Mouse (Mus musculus): ENCODE measurements at regions not wholly inside any gene's neighbourhood (a gene's known extent, or its start where the extent isn't known, plus 50 kb on each side); places are given as distances from the start of the nearest gene placed in this dataset.

DNA sequence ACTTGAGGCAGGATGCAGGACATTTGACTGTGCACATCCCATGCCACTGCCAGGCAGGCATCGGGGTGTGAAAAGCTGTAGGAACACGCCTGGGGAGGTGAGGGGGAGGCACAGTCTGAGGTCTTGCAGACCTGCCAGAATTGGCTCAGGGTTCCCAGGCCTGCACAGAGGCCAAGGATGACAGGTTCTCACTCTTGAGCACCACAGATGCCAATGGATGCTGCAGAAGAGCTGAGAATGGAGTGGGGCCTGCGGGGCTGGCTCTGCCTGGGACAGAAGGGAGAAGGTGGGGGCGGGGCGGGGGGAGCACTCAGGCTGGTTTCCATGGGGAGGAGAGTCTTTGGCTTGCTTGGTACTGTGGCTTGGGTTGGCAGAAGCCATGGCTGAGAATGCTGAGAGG, 469.2 kb upstream of the Syt1 start:
- no peak overlapping the region for H3K27ac ChIP-seq
- ATAC-seq (ENCODE audit: insufficient number of reproducible peaks, insufficient read depth, low FRiP score, low TSS enrichment) = no peak
- H3K9ac ChIP-seq = no peak overlapping the region
- H3K4me1 ChIP-seq = no peaks in the 10 kb centered on the region
- H3K4me3 ChIP-seq = no peak overlapping the region
- H3K9me3 ChIP-seq = no peaks in the 10 kb centered on the region
- 83% methylated on average over 5 of the region's 5 CpGs for WGBS
- H3K4me2 ChIP-seq (replicated peaks) = no peak overlapping the region
- no peaks in the 10 kb centered on the region for H3K36me3 ChIP-seq
- H3K27me3 ChIP-seq = no peaks in the 10 kb centered on the region

DNA sequence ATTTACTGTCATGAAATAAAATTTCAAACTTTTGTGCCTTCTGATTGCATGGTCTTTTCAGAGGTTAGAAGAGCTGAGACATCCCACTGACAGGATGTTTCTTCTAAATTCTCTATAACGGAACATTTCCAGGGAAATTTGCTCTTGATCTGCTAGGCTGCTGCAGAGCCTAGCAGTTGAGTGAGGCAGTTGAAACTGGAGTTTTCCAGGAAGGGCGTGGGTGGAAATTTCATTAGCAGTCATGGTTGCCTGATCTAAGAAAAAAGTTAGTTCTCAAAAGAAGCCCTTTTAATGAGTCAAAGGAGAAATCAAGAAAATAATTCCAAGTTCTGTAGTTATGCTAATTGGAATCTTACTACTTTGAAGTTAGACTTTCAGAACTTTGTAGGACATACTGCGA, 455.7 kb upstream of the Syt1 start:
- no peak overlapping the region for H3K4me3 ChIP-seq
- no peak overlapping the region for H3K9ac ChIP-seq
- no peaks in the 10 kb centered on the region for H3K4me1 ChIP-seq
- H3K36me3 ChIP-seq = no peaks in the 10 kb centered on the region
- no peak overlapping the region for H3K27ac ChIP-seq
- 78% methylated on average over 3 of the region's 3 CpGs for WGBS
- no peak overlapping the region for H3K4me2 ChIP-seq (replicated peaks)
- H3K27me3 ChIP-seq = no peaks in the 10 kb centered on the region
- no peaks in the 10 kb centered on the region for H3K9me3 ChIP-seq
- no peak for ATAC-seq (ENCODE audit: insufficient number of reproducible peaks, insufficient read depth, low FRiP score, low TSS enrichment)

DNA sequence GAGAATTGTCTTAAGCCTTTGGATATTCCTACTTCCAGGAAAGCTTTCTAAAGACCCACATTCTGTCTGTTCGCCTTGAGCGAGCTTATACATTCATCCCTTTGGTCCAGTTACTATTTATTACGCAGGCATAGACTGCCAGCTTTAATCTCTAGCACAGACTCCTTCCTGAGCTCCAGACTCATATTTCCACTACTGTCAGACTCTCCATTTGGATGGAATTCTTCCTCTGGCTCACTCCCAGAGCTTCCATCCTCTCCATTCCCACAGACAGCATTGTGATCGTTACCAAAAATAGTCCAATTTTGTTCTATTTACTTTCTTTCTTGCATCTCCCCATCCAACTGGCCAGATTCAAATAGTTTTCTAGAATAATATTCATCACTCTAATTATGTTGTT, 420.3 kb upstream of the Syt1 start:
- Histone ChIP-seq H3K4me1 (no peaks in the 10 kb centered on the region), H3K27me3 (no peaks in the 10 kb centered on the region), H3K36me3 (no peaks in the 10 kb centered on the region), H3K9ac (no peak overlapping the region), H3K9me3 (no peaks in the 10 kb centered on the region), H3K27ac (no peak overlapping the region), H3K4me2 (replicated peaks) (no peak overlapping the region), H3K4me3 (no peak overlapping the region)
- no peak for ATAC-seq (ENCODE audit: insufficient number of reproducible peaks, insufficient read depth, low FRiP score, low TSS enrichment)
- 89% methylated on average over 4 of the region's 4 CpGs for WGBS

DNA sequence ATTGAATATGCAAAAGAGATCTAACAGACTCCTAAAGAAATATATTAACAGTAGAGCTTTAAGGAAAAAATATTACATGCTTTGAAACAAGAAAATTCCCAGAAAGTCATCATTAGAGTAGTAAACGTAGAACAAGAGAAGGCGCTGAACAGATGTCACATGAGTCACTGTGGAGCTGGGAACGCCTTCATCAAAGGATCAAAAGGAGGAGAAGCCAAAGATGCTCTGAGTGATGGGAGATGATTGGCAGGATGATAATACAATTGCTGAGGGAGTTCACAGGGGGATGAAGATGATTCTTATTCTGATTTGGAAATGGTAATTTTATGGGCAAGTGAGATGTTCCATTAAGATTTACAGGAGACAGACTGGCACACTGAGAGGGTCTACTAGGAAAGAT, 417.1 kb upstream of the Syt1 start:
- Histone ChIP-seq H3K27me3 (no peaks in the 10 kb centered on the region), H3K4me3 (no peak overlapping the region), H3K4me2 (replicated peaks) (no peak overlapping the region), H3K4me1 (no peaks in the 10 kb centered on the region), H3K27ac (no peak overlapping the region), H3K9ac (no peak overlapping the region), H3K36me3 (no peaks in the 10 kb centered on the region), H3K9me3 (no peaks in the 10 kb centered on the region)
- ATAC-seq (ENCODE audit: insufficient number of reproducible peaks, insufficient read depth, low FRiP score, low TSS enrichment) = no peak
- 87% methylated on average over 3 of the region's 3 CpGs for WGBS

DNA sequence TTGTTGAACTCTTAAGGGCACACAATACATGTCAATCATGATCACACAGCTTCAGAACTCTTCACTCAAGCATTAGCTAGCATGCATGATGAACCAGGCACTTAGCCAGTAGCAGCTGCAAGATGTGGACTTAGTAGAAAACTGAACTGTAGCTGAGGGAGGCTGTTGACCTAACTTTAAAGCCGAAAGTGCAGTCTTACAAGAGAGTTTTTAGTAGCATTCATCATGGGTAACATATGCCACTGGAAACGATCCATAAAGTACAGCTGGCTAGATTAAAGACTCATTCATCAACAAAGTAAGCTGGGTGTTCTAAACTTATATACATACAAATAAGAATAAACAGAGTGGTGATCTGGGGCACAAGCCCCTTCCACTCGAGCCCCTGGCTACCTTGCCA, 396.2 kb upstream of the Syt1 start:
- Histone ChIP-seq H3K27ac (no peak overlapping the region), H3K27me3 (no peaks in the 10 kb centered on the region), H3K9ac (no peak overlapping the region), H3K4me2 (replicated peaks) (no peak overlapping the region), H3K9me3 (no peaks in the 10 kb centered on the region), H3K4me3 (no peak overlapping the region), H3K36me3 (no peaks in the 10 kb centered on the region), H3K4me1 (no peaks in the 10 kb centered on the region)
- WGBS = 71% methylated on average over 3 of the region's 3 CpGs
- ATAC-seq (ENCODE audit: insufficient number of reproducible peaks, insufficient read depth, low FRiP score, low TSS enrichment) = no peak

DNA sequence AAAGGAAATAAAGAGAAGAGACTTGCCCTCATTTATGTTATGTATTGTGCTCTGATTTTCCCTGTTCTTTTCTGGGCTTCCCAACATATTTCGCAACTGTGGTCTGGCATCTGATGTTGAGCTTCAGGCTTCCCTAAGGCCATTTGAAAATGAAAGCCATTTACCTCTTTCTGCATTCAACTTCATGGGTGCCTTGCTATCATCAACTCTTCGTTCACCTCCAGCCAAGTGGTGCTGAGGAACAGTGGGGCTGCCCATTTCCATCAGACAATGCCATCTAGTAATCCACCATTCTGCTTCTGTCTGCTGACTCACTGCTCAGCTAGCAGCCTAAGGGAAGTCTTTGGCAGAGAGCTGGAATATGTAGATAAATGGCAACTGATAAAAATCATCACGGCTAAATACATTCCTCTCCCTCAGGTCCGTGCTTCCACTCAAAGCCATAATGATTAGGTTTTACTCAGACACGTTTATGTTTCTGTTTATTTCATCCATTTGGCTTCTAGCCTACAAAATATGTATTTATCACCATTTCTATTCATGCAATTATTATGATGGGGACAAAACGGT, 394.4 kb upstream of the Syt1 start:
- no peaks in the 10 kb centered on the region for H3K27me3 ChIP-seq
- H3K4me1 ChIP-seq = no peaks in the 10 kb centered on the region
- WGBS = 83% methylated on average over 6 of the region's 6 CpGs
- H3K4me2 ChIP-seq (replicated peaks) = no peak overlapping the region
- H3K4me3 ChIP-seq = no peak overlapping the region
- no peak for ATAC-seq (ENCODE audit: insufficient number of reproducible peaks, insufficient read depth, low FRiP score, low TSS enrichment)
- no peaks in the 10 kb centered on the region for H3K9me3 ChIP-seq
- no peak overlapping the region for H3K9ac ChIP-seq
- no peak overlapping the region for H3K27ac ChIP-seq
- no peaks in the 10 kb centered on the region for H3K36me3 ChIP-seq

DNA sequence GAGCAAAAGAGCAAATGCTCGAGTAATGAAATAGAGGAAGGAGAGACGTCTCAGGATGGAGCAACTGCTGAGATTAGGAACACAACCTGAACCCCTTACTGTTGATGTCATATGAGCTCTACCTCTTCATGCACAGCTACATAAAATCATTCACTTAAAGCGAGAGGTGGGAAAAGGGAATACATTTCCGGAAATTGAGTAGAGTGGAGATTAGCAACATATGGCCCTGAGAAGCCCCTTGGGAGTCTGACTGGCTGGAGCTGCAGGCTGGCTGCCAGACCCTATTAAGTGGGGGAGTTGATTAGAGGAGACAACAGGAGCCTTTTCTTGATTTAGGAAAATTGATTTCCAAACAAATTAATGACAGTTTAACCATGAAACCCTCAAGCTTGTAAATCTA, 373.0 kb upstream of the Syt1 start:
- H3K4me2 ChIP-seq (replicated peaks) = no peak overlapping the region
- no peak overlapping the region for H3K4me3 ChIP-seq
- WGBS = 20% methylated on average over 4 of the region's 4 CpGs
- H3K27ac ChIP-seq = no peak overlapping the region
- no peaks in the 10 kb centered on the region for H3K36me3 ChIP-seq
- 0 out of 2 replicates have a peak, but pooled peaks cover 5% of the 10 kb centered on the region for H3K27me3 ChIP-seq
- ATAC-seq (ENCODE audit: insufficient number of reproducible peaks, insufficient read depth, low FRiP score, low TSS enrichment) = peak; percentile 67; the same call in 1 of the 2 replicates
- no peaks in the 10 kb centered on the region for H3K9me3 ChIP-seq
- peaks cover 4% of the 10 kb centered on the region; the same call in 1 of the 2 replicates for H3K4me1 ChIP-seq
- no peak overlapping the region for H3K9ac ChIP-seq

DNA sequence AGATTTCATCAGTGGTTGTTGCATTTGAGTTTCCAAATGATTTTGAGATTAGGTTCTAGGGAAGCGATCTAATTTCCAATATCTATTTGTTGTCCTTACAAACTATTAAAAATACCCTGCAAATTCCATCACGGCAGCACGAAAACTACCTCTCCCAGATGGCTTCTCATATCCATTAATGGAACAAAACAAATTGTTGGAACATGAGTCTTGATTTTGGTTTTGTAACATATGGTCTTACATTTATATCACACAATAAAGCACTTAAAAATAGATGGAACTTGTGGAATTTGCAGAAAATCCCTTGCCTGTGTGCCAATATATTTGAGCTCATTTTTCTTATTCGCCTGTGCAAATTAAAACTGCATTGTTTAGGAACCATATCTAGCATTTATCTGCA, 368.1 kb upstream of the Syt1 start:
- peaks cover 3% of the 10 kb centered on the region; the same call in 1 of the 2 replicates for H3K4me1 ChIP-seq
- H3K9ac ChIP-seq = no peak overlapping the region
- H3K4me3 ChIP-seq = no peak overlapping the region
- H3K9me3 ChIP-seq = no peaks in the 10 kb centered on the region
- H3K36me3 ChIP-seq = no peaks in the 10 kb centered on the region
- 0 out of 2 replicates have a peak, but pooled peaks cover 5% of the 10 kb centered on the region for H3K27me3 ChIP-seq
- ATAC-seq (ENCODE audit: insufficient number of reproducible peaks, insufficient read depth, low FRiP score, low TSS enrichment) = no peak
- WGBS = 81% methylated on average over 4 of the region's 4 CpGs
- H3K4me2 ChIP-seq (replicated peaks) = no peak overlapping the region
- H3K27ac ChIP-seq = no peak overlapping the region

DNA sequence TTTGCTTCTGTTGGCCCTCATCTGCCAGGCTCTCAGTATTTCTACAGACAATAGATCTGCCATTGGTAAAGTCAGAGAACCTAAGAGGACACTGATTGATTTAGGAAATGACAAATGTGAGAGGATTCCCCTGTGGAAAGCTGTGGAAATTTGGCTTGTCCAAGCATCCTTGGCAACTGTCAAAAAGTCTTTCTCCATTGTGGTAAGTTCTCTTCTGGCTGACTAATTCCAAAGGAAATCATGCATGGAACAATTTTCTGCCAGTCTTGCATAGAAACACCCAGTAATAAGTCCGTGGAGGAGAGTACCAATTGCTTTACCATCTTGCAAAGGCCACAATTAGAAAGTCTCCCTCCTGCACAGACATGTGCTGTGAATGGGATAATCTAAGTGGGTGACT, 349.4 kb upstream of the Syt1 start:
- Histone ChIP-seq H3K27me3 (no peaks in the 10 kb centered on the region), H3K27ac (no peak overlapping the region), H3K4me3 (no peak overlapping the region), H3K9me3 (no peaks in the 10 kb centered on the region), H3K4me1 (no peaks in the 10 kb centered on the region), H3K36me3 (no peaks in the 10 kb centered on the region), H3K4me2 (replicated peaks) (no peak overlapping the region), H3K9ac (no peak overlapping the region)
- ATAC-seq (ENCODE audit: insufficient number of reproducible peaks, insufficient read depth, low FRiP score, low TSS enrichment) = no peak
- 62% methylated on average over 1 of the region's 1 CpGs for WGBS

DNA sequence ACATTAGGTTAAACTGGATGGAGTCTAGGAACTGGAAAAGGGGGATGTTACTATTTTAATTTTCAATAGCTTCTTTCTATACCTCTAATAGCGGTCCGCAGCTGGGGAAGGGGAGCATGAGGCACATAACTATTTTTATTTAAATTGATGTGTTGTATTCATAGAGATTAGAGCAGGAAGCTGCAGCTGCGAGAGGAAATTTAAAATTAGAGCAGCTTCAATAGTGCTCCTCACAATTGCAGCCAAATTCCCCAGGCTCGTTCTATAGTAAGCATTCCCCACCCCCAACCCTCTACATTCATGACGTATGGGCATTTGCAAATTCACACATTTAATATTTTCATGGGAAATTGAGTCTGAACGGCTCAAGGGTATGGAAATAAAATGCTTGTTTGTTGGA, 348.0 kb upstream of the Syt1 start:
- H3K4me2 ChIP-seq (replicated peaks) = no peak overlapping the region
- WGBS = 71% methylated on average over 6 of the region's 6 CpGs
- H3K4me3 ChIP-seq = no peak overlapping the region
- H3K36me3 ChIP-seq = no peaks in the 10 kb centered on the region
- H3K9me3 ChIP-seq = no peaks in the 10 kb centered on the region
- no peak for ATAC-seq (ENCODE audit: insufficient number of reproducible peaks, insufficient read depth, low FRiP score, low TSS enrichment)
- no peak overlapping the region for H3K27ac ChIP-seq
- no peaks in the 10 kb centered on the region for H3K4me1 ChIP-seq
- H3K9ac ChIP-seq = no peak overlapping the region
- H3K27me3 ChIP-seq = no peaks in the 10 kb centered on the region

DNA sequence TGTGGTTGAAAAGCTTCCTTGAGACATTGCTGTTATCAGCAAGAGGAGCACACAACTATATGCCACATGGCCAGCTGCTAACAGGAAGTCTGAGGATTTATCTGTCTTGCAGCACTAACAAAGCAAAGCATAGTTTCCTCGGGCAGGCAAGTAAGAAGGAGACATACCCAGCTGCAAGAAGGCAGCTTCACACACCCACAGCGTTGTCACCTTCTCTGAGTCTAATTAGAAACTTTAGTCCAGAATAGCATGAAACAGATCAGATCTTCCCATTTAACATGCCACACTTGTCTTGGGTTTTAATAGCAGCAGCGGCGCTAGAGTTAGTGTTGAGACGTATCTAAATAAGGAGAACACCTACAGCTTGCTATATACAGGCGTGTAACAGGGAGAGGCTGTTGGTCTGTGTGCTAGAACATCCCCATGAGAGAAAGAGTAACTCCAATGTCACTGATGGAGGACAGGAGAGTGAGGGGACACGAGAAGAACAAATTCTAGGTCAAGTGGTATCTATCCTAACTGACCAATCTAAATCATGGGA, 322.1 kb upstream of the Syt1 start:
- no peak for ATAC-seq (ENCODE audit: insufficient number of reproducible peaks, insufficient read depth, low FRiP score, low TSS enrichment)
- H3K4me2 ChIP-seq (replicated peaks) = no peak overlapping the region
- no peaks in the 10 kb centered on the region for H3K4me1 ChIP-seq
- H3K36me3 ChIP-seq = no peaks in the 10 kb centered on the region
- no peak overlapping the region for H3K9ac ChIP-seq
- H3K9me3 ChIP-seq = no peaks in the 10 kb centered on the region
- no peaks in the 10 kb centered on the region for H3K27me3 ChIP-seq
- WGBS = 80% methylated on average over 7 of the region's 7 CpGs
- H3K27ac ChIP-seq = no peak overlapping the region
- H3K4me3 ChIP-seq = no peak overlapping the region

DNA sequence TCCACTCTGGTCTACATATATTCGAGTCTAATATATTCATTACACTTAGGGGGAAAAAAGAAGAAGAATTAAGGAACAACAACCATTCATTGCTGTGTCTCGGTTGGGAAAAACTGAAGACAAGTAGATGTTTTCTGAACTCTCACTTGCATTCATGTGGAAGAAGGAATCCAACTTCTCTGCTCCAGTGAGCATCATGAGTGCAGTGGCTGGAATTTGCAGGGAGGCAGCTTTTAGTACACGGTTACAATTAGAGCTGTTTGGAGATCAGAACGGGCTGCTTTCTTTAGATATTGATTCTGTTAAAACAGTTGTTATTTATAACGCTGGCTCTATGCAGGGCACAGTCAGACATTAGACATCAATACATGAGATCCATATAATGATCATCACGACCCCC, 298.5 kb upstream of the Syt1 start:
- 83% methylated on average over 6 of the region's 6 CpGs for WGBS
- no peaks in the 10 kb centered on the region for H3K36me3 ChIP-seq
- no peak overlapping the region for H3K27ac ChIP-seq
- H3K9ac ChIP-seq = no peak overlapping the region
- ATAC-seq (ENCODE audit: insufficient number of reproducible peaks, insufficient read depth, low FRiP score, low TSS enrichment) = no peak
- no peaks in the 10 kb centered on the region for H3K9me3 ChIP-seq
- H3K4me2 ChIP-seq (replicated peaks) = no peak overlapping the region
- H3K27me3 ChIP-seq = no peaks in the 10 kb centered on the region
- H3K4me1 ChIP-seq = no peaks in the 10 kb centered on the region
- no peak overlapping the region for H3K4me3 ChIP-seq

DNA sequence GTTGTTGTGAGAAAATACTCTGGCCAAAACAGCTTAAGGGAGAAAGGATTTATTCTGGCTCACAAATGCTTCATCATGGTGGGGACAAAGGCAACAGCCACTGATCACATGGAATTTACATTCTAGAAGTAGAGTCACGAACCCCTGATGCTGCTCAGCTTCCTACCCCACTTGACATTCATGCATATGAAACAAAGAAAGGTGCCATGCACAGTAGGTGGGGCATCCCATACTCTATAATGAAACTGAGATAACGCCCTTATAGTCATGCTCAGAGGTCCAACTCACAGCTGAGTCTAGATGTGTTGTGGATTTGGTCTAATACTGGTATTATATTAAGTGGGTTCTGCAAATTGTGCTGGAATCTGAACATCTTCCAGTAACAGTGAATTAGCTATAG, 289.4 kb upstream of the Syt1 start:
- Histone ChIP-seq H3K27ac (no peak overlapping the region), H3K4me2 (replicated peaks) (no peak overlapping the region), H3K4me1 (no peaks in the 10 kb centered on the region), H3K4me3 (no peak overlapping the region), H3K9me3 (no peaks in the 10 kb centered on the region), H3K27me3 (no peaks in the 10 kb centered on the region), H3K9ac (no peak overlapping the region), H3K36me3 (no peaks in the 10 kb centered on the region)
- no peak for ATAC-seq (ENCODE audit: insufficient number of reproducible peaks, insufficient read depth, low FRiP score, low TSS enrichment)
- 85% methylated on average over 2 of the region's 2 CpGs for WGBS

All from embryonic facial prominence, embryonic 12.5 days (tissue).